Mouse (Mus musculus) cerebellum, adult 2 months (tissue): ENCODE results near the gene H1foo.

Experiments
- CTCF ChIP-seq: fragments of 200-500 bp; IDR thresholded peaks from 2 replicates; pipeline ENCODE4 v1.5.1; 2011; ENCODE audit warnings: low read depth, mild to moderate bottlenecking, control low read depth, low read length, moderate library complexity, borderline replicate concordance; ENCODE audit not compliant: insufficient read depth
- POLR2A ChIP-seq: fragments of 200-500 bp; IDR thresholded peaks from 2 replicates; pipeline ENCODE4 v1.6.1; 2011; ENCODE audit warnings: low read length, control low read depth, borderline replicate concordance; ENCODE audit not compliant: insufficient read depth

DNA sequence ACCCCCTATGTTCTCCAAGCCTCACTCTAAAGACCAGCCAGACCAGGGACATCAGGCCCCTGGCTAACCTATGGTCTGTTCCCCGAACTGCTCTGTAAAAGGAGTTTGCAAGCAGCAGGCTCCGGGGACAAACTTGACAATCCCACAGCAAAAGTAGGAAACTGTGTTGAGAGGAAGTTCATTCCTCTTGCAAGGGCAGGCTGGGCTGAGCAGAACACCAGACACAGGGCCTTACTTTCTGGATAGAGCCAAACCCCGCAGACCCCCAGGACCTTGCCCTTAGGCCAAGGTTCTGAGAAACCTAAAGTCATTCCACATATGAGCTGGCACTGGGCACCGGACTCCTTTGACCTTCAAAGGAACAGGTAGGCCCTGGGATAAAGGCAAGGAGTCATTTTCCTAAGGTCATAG, 50.8 kb downstream of the H1foo start:
- no peak for TF ChIP-seq CTCF
- TF ChIP-seq POLR2A = no peak
